Mouse (Mus musculus): ENCODE data around the gene Akr1b8. TPM values are rescaled to one million over a fixed set of nuclear protein-coding genes. Genes with fewer than 3 reads are reported as not detected.

The Akr1b8 gene
- polyA plus RNA-seq, 1 experiment from 2014 or later = 14.9 TPM

GRCm38 (mm10) chr6:34383401-34383800 lies 29.5 kb downstream of the Akr1b8 start:
- Histone ChIP-seq H3K4me2 (ENCODE audit: low read length) (no peak overlapping the region), H3K9me3 (replicated peaks; ENCODE audit: low read length) (no peaks in the 10 kb centered on the region), H3K4me3 (replicated peaks; ENCODE audit: low read depth, low read length) (no peak overlapping the region), H3K27me3 (ENCODE audit: insufficient read depth, low read length) (no peaks in the 10 kb centered on the region), H3K27ac (no peak overlapping the region), H3K9ac (ENCODE audit: low read depth, low read length) (no peak overlapping the region), H3K4me1 (replicated peaks; ENCODE audit: insufficient read depth, low read length) (no peaks in the 10 kb centered on the region; the same call in 1 of the 2 replicates), H3K36me3 (ENCODE audit: insufficient read depth, low read length) (no peaks in the 10 kb centered on the region)
- WGBS = 47% methylated on average over 8 of the region's 8 CpGs
- ATAC-seq (replicated peaks; ENCODE audit: low FRiP score, low read depth) (no peak), DNase-seq (ENCODE audit: low spot score) (no peak)
- no peak for TF ChIP-seq CTCF (IDR thresholded peaks at IDR 0.05; ENCODE audit: low read depth)

DNA sequence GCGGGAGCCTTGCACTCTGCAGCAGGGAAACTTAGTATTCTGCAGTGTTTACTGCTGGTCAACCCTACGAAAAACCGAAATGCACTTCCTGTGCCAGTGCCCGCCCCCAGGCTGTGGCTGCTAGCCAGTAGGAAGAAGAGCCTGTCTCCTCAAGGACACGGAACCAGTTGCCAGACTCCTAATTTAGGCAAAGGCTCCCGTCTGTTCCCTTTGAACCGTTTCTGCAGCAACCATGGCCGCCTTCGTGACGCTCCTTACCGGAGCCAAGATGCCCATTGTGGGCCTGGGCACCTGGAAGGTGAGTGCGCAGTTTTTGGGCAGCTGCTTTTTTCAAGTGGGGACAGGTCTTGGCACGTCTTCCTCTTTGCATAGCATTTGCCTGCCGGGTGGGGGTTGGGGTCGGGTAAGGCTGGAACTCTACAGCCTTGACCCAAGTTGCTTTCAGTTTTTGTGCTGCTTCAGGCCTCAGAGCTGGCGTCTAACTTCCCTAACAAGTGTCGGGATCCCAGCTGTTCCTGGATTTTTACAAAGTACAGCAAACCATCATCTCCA lies 30.3 kb downstream of the Akr1b8 start, which contains the start of gene Akr1b10:
TSS of gene Akr1b10 (plus strand) at position 109 of the 552 bp plus-strand sequence.
- Histone ChIP-seq H3K36me3 (ENCODE audit: insufficient read depth, low read length) (no peaks in the 10 kb centered on the region), H3K9me3 (replicated peaks; ENCODE audit: low read length) (no peaks in the 10 kb centered on the region), H3K9ac (ENCODE audit: low read depth, low read length) (peak within 1 kb of the TSS; percentile 65), H3K4me1 (replicated peaks; ENCODE audit: insufficient read depth, low read length) (no peaks in the 10 kb centered on the region; the same call in 1 of the 2 replicates), H3K27me3 (ENCODE audit: insufficient read depth, low read length) (no peaks in the 10 kb centered on the region), H3K4me3 (replicated peaks; ENCODE audit: low read depth, low read length) (peak within 1 kb of the TSS; percentile 54), H3K27ac (peak within 1 kb of the TSS; percentile 84), H3K4me2 (ENCODE audit: low read length) (peak within 1 kb of the TSS; percentile 78)
- TF ChIP-seq CTCF (IDR thresholded peaks at IDR 0.05; ENCODE audit: low read depth) = 0 out of 2 replicates have a peak, but pooled peaks have one; percentile 24
- peak; percentile 86 for DNase-seq (ENCODE audit: low spot score)
- ATAC-seq (replicated peaks; ENCODE audit: low FRiP score, low read depth) = peak; percentile 80
- 1% methylated on average over 17 of the region's 17 CpGs for WGBS

DNA sequence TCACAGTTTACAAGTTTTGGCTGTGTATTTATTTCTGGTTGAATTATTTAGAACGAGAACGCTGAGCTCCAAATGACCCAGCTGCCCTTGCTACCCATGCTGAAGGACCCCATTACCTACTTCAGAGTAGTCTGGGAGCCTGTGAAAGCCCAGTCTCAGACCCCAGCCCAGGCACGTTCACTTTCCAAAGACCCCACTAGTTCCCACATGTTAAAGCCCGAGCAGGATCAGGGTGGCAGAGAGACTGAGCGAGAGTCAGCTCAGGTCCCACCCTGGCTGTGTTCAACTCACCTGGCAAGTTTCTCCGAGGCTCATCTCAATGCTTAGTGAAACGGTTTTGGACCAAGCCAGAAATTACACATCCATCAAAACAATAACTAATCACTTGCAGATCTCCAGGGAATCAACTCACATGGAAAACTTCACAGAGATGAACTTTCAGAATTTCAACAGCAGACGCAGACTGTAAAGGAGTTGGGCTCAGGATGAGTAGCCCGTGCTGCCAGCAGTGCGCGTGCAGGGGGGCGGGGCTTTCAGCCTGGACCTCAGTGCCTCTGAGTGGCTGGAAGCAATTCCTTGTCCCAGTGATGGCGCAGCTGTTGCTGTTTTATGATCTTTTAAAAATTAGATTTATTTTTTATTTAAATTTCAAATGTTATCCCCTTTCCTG lies 30.9 kb downstream of the Akr1b8 start:
- no peaks in the 10 kb centered on the region; the same call in 1 of the 2 replicates for H3K4me1 ChIP-seq (replicated peaks; ENCODE audit: insufficient read depth, low read length)
- H3K4me2 ChIP-seq (ENCODE audit: low read length) = peak overlapping the region; percentile 78
- TF ChIP-seq CTCF (IDR thresholded peaks at IDR 0.05; ENCODE audit: low read depth) = no peak
- peak overlapping the region; percentile 84 for H3K27ac ChIP-seq
- no peaks in the 10 kb centered on the region for H3K9me3 ChIP-seq (replicated peaks; ENCODE audit: low read length)
- peak overlapping the region; percentile 65 for H3K9ac ChIP-seq (ENCODE audit: low read depth, low read length)
- peak overlapping the region; percentile 54 for H3K4me3 ChIP-seq (replicated peaks; ENCODE audit: low read depth, low read length)
- no peaks in the 10 kb centered on the region for H3K27me3 ChIP-seq (ENCODE audit: insufficient read depth, low read length)
- DNase-seq (ENCODE audit: low spot score) (peak; percentile 46), ATAC-seq (replicated peaks; ENCODE audit: low FRiP score, low read depth) (peak; percentile 76; the same call in 1 of the 2 replicates)
- H3K36me3 ChIP-seq (ENCODE audit: insufficient read depth, low read length) = no peaks in the 10 kb centered on the region
- WGBS = 3% methylated on average over 13 of the region's 13 CpGs

DNA sequence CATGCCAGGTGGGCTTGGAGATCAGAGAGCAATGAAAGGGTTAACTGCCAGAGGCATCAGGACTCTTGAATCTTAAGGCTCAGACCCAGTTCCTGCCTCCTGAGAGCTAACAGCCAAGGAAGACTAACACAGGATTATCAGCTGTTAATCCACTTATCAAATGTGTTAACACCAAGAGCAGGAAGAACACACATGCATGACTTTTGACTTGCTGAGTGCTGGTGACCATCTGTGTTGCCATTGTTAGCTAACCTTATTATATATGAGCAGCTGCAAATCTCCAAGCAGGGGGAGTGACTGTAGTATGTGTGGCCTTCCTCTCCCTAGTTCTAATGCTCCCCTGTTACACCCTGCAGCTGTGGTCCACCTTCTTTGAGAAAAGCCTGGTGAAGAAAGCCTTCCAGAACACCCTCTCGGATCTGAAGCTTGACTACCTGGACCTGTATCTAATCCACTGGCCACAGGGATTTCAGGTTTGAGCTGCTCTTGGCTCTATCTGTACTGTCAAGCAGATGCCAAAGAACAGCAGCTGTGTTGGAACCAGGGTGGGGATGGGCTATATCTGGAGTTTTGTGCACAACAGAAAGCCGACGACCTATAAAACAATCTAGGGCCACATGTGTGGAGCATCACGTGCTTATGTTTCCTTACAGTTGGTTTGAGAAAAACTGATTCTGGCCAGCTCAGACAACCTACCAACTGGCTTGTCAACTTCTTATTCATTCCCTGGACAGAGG lies 34.7 kb downstream of the Akr1b8 start:
- DNase-seq (ENCODE audit: low spot score) (no peak), ATAC-seq (replicated peaks; ENCODE audit: low FRiP score, low read depth) (no peak)
- Histone ChIP-seq H3K9ac (ENCODE audit: low read depth, low read length) (no peak overlapping the region), H3K27ac (no peak overlapping the region), H3K27me3 (ENCODE audit: insufficient read depth, low read length) (no peaks in the 10 kb centered on the region), H3K9me3 (replicated peaks; ENCODE audit: low read length) (no peaks in the 10 kb centered on the region; the same call in 1 of the 2 replicates), H3K36me3 (ENCODE audit: insufficient read depth, low read length) (peaks cover 17% of the 10 kb centered on the region), H3K4me2 (ENCODE audit: low read length) (no peak overlapping the region), H3K4me3 (replicated peaks; ENCODE audit: low read depth, low read length) (no peak overlapping the region), H3K4me1 (replicated peaks; ENCODE audit: insufficient read depth, low read length) (no peaks in the 10 kb centered on the region; the same call in 1 of the 2 replicates)
- 87% methylated on average over 4 of the region's 4 CpGs for WGBS
- no peak for TF ChIP-seq CTCF (IDR thresholded peaks at IDR 0.05; ENCODE audit: low read depth)

GRCm38 (mm10) chr6:34395897-34396296 lies 42.0 kb downstream of the Akr1b8 start:
- no peak for DNase-seq (ENCODE audit: low spot score)
- ATAC-seq (replicated peaks; ENCODE audit: low FRiP score, low read depth) = no peak
- TF ChIP-seq CTCF (IDR thresholded peaks at IDR 0.05; ENCODE audit: low read depth) = no peak
- Histone ChIP-seq H3K36me3 (ENCODE audit: insufficient read depth, low read length) (peaks cover 21% of the 10 kb centered on the region), H3K9ac (ENCODE audit: low read depth, low read length) (no peak overlapping the region), H3K4me1 (replicated peaks; ENCODE audit: insufficient read depth, low read length) (no peaks in the 10 kb centered on the region), H3K4me2 (ENCODE audit: low read length) (no peak overlapping the region), H3K9me3 (replicated peaks; ENCODE audit: low read length) (no peaks in the 10 kb centered on the region; the same call in 1 of the 2 replicates), H3K27ac (no peak overlapping the region), H3K27me3 (ENCODE audit: insufficient read depth, low read length) (no peaks in the 10 kb centered on the region), H3K4me3 (replicated peaks; ENCODE audit: low read depth, low read length) (no peak overlapping the region)
- 61% methylated on average over 5 of the region's 5 CpGs for WGBS

GRCm38 (mm10) chr6:34398431-34398830 lies 44.5 kb downstream of the Akr1b8 start:
- Histone ChIP-seq H3K27ac (no peak overlapping the region), H3K27me3 (ENCODE audit: insufficient read depth, low read length) (no peaks in the 10 kb centered on the region), H3K4me3 (replicated peaks; ENCODE audit: low read depth, low read length) (no peak overlapping the region), H3K36me3 (ENCODE audit: insufficient read depth, low read length) (peaks cover 8% of the 10 kb centered on the region; the same call in 1 of the 2 replicates), H3K9me3 (replicated peaks; ENCODE audit: low read length) (no peaks in the 10 kb centered on the region), H3K4me2 (ENCODE audit: low read length) (no peak overlapping the region), H3K4me1 (replicated peaks; ENCODE audit: insufficient read depth, low read length) (no peaks in the 10 kb centered on the region), H3K9ac (ENCODE audit: low read depth, low read length) (no peak overlapping the region)
- DNase-seq (ENCODE audit: low spot score) = no peak
- ATAC-seq (replicated peaks; ENCODE audit: low FRiP score, low read depth) = no peak
- WGBS = 81% methylated on average over 6 of the region's 6 CpGs
- no peak for TF ChIP-seq CTCF (IDR thresholded peaks at IDR 0.05; ENCODE audit: low read depth)

Measured in kidney, postnatal 0 days (tissue).